Mouse (Mus musculus) heart, adult 8-10 months (tissue): ENCODE measurements around the gene Pknox1. TPM values are rescaled to one million over a fixed set of nuclear protein-coding genes. Genes with fewer than 3 reads are reported as not detected.
"Not testable (repeated sequence)": the region's sequence is repeated elsewhere in the genome, so short reads cannot be mapped to it uniquely, and the experiment has no call there.

Source experiments
- DNase-seq: peaks from one replicate; pipeline ENCODE4 v3.0.0; 2022; ENCODE audit warnings: low spot score
- total RNA-seq, 4 experiments: library from RNA; stranded (reverse); gene quantifications; 2 replicates each; pipeline ENCODE4 v1.2.4; 2022

Gene Pknox1
- total RNA-seq: 10 to 100 TPM in 2 of 4 experiments, 1 to 10 TPM in 2; 7.4 to 13.1 (median 10.4) TPM

DNA sequence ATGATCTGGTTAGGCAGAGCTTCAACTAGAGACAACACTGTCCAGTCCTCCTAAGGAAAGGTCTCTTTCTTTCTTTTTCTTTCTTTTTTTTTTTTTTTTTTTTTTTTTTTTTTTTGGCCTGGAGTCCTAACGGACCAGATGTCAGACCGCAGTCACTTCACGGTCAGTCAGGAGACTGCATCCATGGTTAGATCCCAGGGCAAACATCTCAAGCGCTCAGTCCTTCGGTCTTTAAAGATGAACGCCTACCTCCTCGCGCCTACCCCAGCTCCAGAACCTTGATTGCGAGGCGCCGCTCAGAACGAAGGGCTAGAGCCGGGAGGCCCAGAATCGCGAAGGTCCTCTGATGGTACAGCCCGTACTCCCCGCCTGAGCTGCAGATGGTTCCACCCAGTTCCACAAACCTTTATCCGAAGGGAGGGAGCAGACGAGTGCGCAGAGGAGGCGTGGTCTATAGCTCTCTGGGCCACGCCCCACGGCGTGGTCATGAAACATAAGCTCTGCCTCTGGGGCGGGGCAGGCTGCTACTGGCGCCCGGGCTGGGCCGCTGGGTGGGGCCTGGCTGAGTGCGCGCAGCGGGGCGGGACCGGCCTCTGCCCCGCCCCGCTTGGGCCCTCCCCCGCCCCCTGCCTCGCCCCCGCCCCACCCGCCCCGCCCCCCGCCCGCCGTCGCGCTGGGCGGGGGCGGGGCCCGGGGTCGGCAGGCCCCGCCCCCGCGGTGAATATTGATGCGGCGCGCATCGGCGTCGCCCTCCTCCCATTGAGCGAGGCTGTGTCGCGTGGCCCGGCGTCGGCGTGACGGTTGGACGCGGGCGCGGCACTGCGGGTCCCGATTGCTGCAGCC is at the start of gene Pknox1:
Pknox1 (plus strand) TSS at position 720 of the 843 bp plus-strand sequence.
- peak; percentile 97 for DNase-seq

DNA sequence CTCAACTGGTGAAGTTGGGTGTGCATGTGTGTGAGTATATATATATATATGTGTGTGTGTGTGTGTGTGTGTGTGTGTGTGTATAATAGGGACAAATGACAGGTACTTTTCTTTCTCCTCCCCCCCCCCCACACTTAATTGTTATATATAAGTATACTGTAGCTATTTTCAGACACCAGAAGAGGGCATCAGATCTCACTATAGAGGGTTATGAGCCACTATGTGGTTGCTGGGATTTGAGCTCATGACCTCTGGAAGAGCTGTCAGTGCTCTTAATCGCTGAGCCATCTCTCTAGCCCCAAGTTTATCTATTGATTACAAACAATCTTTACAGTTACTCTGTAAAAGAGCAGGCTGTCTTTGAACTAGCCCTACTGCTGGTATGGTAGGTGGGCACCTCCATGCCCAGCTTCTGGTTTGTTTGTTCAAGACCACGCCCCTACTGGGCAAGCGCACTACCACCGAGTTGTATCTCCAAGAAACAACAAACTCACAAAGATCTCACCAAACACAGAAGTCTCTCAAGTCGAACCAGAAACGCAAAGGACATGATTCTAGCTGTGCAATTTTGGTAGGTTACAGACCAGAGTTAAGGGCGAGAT is 45.1 kb upstream of the Pknox1 start:
- DNase-seq: no peak

DNA sequence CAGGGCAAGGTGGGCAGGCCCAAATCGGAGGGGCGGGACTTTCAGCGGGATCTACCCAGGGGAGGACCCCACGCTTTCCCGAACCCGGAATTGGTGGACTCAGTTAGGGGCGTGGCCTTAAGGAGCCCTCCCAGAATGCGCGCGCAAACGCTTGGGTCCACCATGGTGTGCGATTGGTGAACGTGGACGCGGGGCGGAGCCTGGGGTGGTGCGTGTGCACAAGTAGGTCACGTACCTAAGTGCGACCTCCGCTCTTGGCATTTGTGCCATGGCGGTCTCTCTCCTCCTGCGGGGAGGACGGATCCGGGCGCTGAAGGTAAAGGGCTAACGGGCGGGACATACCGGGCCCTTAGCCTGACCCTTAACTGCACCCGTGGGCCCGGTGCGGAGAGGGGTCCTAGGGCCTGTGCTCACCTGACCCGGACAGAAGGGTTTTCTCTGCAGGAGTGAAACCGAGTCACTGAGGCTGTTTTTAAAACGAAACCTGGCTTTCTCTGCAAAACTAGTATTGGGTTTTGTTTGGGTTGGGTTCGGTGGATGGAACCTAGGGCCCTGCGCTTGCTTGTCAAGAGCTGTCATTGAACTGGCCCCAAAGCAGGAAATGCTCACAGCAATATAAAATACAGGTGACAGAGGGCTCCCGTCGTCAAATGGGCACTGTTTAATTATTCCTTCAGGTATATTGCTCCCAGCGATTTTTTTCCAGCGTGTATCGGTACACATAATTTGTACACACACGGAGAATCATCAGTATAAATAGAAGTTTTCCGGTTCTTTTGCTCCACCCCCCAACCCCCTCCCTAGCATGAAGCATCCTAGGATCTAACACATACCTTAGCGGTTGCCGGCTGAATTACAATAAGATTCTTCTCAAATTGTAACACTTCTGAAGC is 44.3 kb upstream of the Pknox1 start, which contains the start of the genes Wdr4 and Ndufv3:
Wdr4 (minus strand) TSS at position 35 of the 893 bp plus-strand sequence.
Ndufv3 (plus strand) TSS at position 170 of the 893 bp plus-strand sequence.
- DNase-seq: peak; percentile 99

DNA sequence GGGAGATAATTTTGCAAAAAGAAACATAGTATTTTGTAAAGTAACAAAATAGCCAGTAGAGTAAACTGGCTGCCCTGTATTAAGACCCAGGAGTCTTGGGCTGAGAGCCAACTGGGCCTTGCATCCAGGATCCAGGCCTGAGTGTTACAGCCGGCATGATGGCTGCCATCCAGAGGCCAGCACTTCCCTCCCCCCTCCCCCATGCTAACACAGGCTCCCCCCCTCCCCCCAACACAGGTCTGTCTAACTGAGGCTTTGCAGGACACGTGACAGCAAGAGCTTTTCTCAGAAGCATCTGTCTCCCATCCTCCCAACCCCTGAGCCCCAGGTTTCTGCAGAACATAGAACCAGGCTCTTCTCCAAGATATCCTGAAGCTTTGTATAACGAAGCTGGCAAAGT is 43.6 kb upstream of the Pknox1 start:
- peak; percentile 54 for DNase-seq

DNA sequence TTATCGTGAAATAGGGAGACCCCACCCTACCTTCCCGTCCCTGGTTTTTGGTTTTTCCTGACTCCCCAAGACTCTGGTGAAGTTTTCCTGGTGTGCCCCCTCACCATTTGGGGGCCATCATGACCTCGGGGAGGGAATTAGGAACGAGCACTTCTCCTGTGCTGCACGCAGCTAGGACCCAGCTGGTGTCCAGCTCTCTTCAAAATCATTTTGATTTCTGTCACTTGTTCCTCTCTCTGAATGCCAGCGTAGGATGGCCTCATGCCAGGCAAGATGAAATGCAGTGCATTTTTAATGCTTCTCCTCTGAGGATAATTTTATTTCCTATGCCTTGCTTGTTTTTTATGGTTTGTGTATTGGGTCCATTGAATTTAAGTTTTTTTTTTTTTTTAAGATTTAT is 42.6 kb upstream of the Pknox1 start:
- DNase-seq: no peak

DNA sequence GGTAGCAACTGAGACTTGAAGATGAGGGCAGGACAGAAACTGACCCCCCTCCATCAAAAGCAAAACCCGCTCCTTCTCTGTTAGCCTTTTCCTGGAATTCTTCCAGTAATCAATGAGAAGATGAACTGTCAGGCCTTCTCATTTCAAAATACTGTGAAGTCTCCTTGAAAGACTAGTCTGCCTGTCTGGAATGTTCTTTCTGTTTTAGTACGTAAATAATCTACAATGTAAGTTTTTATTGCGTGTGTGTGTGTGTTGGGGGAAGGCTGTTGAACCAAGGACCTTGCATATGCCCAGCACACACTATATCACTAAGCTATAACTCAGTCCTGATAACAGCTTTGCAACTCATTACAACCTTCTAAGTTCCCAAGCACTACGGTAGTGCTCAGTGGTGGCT is 39.4 kb upstream of the Pknox1 start:
- no peak for DNase-seq

DNA sequence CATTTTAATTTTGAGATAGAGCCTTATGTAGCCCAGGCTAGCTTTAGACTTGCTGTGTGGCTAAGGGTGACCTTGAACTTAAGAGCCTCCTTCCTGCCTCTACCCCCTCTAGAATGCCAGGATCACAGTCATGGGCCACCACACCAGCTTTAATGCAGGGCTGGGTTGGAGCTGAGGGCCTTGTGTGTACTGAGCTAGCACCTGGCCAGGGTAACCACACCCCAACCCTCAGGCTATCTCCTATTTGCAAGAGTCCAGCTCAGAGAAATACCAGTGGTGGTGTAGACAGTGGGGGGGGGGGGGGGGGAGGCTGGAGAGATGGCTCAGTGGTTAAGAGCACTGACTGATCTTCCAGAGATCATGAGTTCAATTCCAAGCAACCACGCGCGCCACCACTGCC is 38.7 kb upstream of the Pknox1 start:
- DNase-seq: no peak

DNA sequence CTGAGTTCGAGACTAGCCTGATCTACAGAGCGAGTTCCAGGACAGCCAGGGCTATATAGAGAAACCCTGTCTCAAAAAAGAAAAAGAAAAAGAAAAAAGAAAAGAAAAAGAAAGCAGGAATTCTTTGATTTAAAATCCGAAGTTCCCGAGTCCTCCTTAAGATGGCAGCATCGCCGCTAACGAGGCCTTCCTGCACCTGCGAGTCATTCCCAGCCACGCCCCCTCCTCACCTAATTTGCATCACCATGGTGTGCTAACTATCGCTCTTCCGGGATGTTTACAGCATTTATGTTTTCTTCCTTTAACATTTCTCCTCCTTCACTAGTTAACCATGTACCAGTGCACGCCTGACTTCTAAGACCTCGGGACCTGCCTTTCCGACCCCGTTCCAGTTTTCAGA is 35.2 kb upstream of the Pknox1 start:
- no peak for DNase-seq

DNA sequence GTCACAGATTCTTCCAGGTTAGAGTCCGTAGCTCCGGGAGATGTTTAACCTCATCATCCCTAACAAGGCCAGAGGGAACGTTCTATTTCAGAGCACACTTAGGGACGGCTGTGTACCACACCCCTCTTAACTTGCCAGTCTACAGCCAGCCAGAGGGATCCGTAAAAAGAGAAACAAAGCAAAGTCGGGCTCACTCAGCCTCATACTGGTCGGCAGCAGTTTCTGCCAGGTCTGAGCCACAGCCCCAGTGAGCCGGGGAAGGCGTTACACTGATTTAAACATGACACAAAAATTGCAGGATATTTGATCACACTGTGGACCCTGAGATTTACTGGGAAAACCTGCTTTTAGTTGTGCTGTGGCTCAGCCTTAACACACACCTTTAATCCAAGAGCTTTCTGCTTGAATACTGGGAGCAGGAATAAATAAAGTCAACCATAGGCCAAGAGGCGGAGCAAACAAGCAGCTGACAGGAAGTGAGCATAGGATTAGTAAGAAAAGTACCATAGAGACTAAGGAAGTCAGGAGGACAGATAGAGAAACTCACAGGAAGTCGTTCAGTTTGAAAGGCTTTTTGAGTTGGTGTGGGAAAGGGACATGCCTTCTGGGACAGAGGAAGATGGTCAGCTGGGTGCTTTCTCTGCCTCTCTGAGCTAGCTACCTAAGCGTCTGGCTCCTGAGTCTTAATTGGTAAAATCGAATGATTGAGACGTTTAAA is 32.9 kb upstream of the Pknox1 start:
- DNase-seq: no peak

DNA sequence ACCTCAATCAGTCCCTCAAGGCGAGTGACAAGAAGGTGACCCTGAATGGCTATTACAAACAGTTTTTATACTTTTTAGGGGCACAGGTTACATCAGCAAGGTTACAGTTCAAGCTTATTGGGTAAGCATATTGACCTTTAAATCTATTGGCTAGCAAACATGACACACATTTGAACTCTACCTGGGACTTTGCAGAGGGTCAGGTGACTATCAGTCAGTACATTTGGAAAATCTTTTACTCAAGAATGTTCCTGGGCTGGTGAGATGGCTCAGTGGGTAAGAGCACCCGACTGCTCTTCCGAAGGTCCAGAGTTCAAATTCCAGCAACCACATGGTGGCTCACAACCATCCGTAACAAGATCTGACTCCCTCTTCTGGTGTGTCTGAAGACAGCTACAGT is 32.2 kb upstream of the Pknox1 start:
- DNase-seq: not testable (repeated sequence)

DNA sequence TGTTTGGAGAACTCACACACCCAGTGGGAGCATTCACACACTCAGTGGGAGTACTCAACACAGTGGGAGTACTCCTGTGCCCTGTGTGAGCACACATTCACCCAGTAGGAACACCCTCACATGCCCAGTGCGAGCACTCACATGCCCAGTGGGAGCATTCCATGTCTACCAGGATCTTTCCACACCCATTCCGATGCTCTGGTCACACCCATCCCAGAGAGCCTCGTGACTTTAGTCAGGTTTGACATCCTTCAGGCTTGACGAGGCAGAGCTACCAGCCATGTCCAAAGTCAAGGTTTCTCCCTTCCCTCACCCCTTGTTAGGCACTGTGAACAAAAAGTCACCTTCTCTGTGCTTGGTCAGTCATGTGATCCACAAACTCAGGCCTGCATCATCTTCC is 29.2 kb upstream of the Pknox1 start:
- no peak for DNase-seq

DNA sequence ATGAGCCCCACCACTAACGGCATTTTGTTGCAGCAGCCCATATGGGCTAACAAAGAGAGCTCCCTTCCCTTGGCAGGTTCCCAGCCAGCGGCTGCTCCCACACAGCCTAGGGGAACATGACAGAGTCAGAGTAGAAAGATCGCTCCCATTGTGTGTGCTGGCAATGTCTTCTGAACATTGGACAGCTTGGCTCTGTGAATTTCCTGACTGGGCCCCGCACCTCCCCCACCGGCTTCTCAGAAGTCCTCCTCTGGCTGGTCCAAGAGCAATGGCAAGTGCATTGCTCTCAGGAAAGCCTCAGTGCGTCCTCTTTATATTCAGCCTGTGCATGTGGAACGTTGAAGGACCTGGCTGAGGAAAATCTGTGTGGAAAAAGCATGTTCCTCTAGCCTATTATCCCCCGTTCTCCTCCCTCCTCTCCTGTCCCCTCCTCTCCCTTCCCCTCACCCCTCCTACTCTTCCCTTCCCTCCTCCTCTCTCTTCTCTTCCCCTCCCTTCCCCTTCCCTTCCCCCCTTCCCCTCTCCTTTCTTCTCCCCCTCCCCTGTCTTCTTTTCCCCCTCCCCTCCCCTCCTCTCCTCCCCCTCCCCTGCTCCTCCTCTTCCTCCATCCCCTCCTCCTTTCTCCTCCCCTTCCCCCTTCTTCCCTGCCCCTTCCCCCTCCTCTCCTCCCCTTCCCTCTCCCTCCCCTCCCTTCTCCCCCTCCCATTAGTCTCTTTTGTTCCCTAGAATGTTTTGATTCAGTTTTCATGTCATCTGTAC is 28.5 kb upstream of the Pknox1 start:
- peak; percentile 75 for DNase-seq

DNA sequence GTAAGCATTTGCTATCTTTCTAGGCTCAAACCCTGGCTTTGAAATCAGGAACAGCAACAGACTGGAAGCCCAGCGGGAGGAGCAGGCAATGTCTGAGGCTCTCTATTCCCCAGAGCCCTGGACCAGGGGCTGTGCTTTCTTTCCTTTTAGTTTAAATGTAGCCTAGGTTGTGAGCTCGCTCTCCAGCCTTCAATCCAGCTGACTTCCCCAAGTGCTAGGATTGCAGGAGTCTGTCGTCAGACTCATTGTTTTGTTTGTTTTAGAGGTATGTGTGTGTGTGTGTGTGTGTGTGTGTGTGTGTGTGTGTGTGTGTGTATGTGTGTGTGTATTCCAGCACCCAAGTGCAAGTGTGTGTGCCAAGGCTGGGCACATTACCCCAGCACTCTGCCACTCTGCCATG is 24.4 kb upstream of the Pknox1 start:
- DNase-seq: no peak

DNA sequence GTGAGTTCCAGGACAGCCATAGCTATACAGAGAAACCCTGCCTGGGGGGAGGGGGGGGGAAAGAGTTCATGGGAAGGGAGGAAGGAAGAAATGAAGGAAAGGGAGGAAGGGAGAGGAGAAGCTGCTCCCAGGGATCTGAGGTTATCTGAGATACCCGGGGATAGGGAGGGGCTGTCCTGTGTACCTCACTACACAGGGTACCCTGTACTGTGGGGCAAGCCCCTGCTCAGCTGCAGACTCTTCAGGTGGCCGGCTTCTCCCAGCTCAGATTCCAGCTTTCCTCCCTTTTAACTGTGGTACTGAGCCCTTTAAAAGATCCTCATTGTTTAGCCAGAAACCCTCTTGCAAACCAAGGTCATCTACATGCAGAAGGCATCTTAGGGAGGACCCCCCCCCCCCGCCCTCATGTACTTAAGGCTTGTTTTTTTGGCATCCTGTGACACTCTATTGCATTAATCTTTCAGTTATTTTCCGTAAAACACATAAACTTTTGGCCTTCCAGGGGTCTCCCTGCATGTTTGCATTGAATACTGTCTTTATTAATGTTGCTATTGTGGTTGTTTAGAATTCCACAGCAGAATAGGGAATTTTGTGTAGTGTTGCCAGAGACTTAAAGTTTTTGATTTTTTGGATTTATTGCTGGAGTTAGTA is 23.6 kb upstream of the Pknox1 start:
- no peak for DNase-seq

DNA sequence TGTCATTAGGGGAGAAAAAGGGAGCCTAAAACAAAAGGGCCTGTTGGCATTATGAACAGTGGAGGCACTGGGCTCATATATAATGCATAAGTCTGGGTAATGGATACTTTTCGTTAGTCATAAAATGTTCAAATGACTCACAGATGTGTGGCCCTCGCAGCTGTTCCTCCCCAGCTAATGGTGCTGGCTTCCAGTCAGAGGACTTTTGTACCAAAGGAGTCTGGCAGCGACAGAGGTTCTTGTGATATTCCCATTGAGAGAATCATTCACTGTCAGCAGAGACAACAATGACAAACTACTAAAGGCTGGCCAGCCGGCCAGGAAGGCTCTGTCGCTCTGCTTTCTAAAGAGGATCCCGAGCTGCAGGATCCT is 23.1 kb upstream of the Pknox1 start:
- DNase-seq: no peak

DNA sequence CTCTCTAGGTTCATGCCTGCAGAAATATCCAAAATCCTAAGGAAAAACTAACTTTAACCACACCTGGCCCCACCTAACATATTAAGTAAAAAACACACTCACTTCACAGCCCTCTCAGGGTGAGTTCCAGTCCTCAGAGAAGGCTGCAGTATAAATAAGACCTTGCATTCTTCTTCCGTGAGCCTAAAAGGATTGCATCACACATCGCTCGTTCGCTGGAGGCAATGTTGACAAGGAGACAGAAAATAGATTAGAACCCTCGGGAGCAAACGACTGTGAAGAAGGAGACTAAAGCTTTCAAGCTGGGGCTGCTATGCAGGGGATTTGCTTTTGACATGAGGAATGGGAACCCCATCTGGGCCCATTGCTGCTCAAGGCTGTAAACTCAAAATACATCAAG is 21.0 kb upstream of the Pknox1 start:
- no peak for DNase-seq

DNA sequence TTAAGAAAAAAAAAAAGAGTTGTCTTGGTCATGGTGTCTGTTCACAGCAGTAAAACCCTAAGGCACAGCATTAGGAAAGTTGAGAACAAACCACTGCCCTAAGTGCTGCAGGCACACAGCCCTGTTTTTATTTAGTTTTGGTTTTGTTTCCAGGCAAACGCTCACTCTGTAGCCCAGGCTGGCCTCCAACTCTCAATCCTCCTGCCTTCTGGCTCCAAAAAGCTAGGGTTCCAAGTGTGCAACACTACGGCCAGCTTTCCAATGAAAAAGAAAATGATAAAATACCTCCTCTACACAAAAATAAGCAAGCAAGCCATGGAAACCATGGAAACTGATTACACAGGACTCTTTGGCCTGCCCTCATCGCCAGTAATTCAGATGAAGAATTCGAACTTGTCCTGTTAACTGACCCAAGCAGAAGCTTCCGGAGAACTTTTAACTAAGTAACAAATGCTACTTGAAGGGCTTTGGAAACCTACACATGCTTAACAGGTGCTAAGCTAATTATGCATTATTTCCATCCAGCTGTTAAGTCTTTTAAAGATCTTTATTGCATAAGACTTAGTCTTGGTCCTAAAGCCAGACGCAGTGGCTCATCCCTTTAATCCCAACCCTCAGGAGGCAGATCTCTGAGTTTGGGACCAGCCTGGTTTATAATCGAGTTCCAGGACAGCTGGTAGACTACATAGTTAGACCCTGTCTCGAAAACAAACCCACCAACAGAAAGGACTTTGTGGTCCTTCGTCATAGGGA is 17.9 kb upstream of the Pknox1 start:
- no peak for DNase-seq

DNA sequence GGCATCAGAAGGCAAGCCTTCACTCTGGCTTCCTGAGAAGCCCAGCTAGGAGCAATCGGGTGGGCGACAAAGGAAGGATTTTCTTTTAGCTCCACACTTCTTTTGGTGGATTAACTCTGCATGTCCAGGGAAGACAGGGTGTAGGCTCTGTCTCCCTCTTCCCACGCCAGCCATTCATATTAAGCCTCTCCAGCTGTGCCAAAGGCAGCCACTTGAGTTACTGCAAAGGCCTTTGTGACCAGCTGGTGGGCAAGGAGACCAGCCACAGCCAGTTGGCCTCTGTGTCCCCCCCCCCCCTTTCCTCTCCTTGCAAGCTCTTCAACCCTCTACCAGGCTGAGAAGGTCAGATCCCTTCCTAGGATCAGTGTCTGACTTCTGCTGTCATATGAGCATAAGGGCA is 16.6 kb upstream of the Pknox1 start:
- no peak for DNase-seq

DNA sequence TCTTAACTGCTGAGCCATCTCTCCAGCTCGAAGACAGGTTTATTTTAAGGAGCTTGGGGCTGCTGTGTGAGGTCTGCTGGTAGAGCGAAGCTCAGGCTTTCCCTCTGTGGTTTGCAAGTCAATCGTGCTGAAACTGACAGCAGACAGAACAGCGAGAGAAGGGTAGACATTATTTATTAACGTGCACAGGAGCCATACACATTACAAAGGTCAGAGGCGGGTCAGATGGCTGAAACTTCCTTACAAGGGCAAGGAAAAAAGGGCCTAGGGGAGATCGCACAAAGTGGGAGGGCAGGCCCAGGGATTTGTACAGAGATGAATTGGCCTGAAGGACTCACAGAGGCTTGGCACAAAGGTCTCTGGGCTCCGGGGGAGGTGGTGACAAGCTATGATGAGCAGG is 15.1 kb upstream of the Pknox1 start:
- no peak for DNase-seq
